Mouse (Mus musculus) lung, postnatal 0 days (tissue): ENCODE results near the gene Hoxa3.

Experiments
- CTCF ChIP-seq: IDR thresholded peaks from 2 replicates; pipeline ENCODE4 v1.5.1; 2016; ENCODE audit warnings: antibody characterized with exemption, mild to moderate bottlenecking
- EP300 ChIP-seq: IDR thresholded peaks from 2 replicates; pipeline ENCODE4 v1.6.1; 2016; ENCODE audit warnings: antibody characterized with exemption, mild to moderate bottlenecking, control low read depth

- TF ChIP-seq CTCF (no peak), EP300 (no peak)
Measured at GRCm38 (mm10) chr6:52184668-52185067, 28.5 kb downstream of the Hoxa3 start.
